Mouse (Mus musculus) liver, adult 2 months (tissue): ENCODE measurements at regions not wholly inside any gene's neighbourhood (a gene's known extent, or its start where the extent isn't known, plus 50 kb on each side); places are given as distances from the start of the nearest gene placed in this dataset.

Experiments
- DNase-seq: peaks from one replicate; pipeline ENCODE4 v3.0.0-alpha.2; 2011; ENCODE audit warnings: low read depth, low spot score; ENCODE audit errors: extremely low read depth
- H3K27ac ChIP-seq: fragments of 200-500 bp; replicated peaks from 2 replicates; pipeline ENCODE4 v1.5.1; 2012; ENCODE audit warnings: low read depth, mild to moderate bottlenecking, control low read depth, inconsistent platforms, low read length; ENCODE audit not compliant: insufficient read depth
- H3K27me3 ChIP-seq: fragments of 200-500 bp; 2 replicates; pipeline ENCODE4 v1.6.1; 2012; ENCODE audit warnings: mild to moderate bottlenecking, moderate library complexity, low read length, inconsistent platforms; ENCODE audit not compliant: control insufficient read depth, insufficient read depth
- H3K36me3 ChIP-seq: fragments of 200-500 bp; 2 replicates; pipeline ENCODE4 v1.6.1; 2012; ENCODE audit warnings: low read length, inconsistent platforms; ENCODE audit not compliant: control insufficient read depth, insufficient read depth
- H3K4me1 ChIP-seq: fragments of 200-500 bp; 2 replicates; pipeline ENCODE4 v1.6.1; 2011; ENCODE audit warnings: low read length; ENCODE audit not compliant: control insufficient read depth, insufficient read depth
- H3K4me3 ChIP-seq: fragments of 200-500 bp; 2 replicates; pipeline ENCODE4 v1.5.1; 2011; ENCODE audit warnings: low read depth, mild to moderate bottlenecking, control low read depth, low read length, moderate library complexity; ENCODE audit not compliant: insufficient read depth
- H3K79me2 ChIP-seq: fragments of 200-500 bp; 2 replicates; pipeline ENCODE4 v1.6.1; 2012; ENCODE audit warnings: inconsistent platforms, mild to moderate bottlenecking, low read length, moderate library complexity; ENCODE audit not compliant: control insufficient read depth, insufficient read depth
- H3K9ac ChIP-seq: fragments of 200-500 bp; 2 replicates; pipeline ENCODE4 v1.6.1; 2012; ENCODE audit warnings: low read depth, mild to moderate bottlenecking, control low read depth, inconsistent platforms, low read length
- CTCF ChIP-seq: fragments of 200-500 bp; IDR thresholded peaks from 2 replicates; pipeline ENCODE4 v1.5.1; 2011; ENCODE audit warnings: low read depth, low read length, control low read depth
- POLR2A ChIP-seq: fragments of 200-500 bp; IDR thresholded peaks from 2 replicates; pipeline ENCODE4 v1.6.1; 2011; ENCODE audit warnings: low read length, control low read depth; ENCODE audit not compliant: insufficient read depth; ENCODE audit errors: extremely low read depth
- WGBS: fragments of 180-500 bp; shearing (Covaris S2); methylation state at CpG from one replicate; pipeline ENCODE4 v1.1.7; 2018; 5-methylcytosine and 5-hydroxymethylcytosine counted together

- no peak for TF ChIP-seq CTCF
- TF ChIP-seq POLR2A = no peak
Observed at GRCm38 (mm10) chr3:151948015-151948645, 110.7 kb upstream of the Ptgfr start.

GRCm38 (mm10) chr3:151945916-151946315 is 108.5 kb upstream of the Ptgfr start:
- H3K79me2 ChIP-seq = no peaks in the 10 kb centered on the region
- H3K27me3 ChIP-seq = no peaks in the 10 kb centered on the region
- no peaks in the 10 kb centered on the region for H3K4me1 ChIP-seq
- WGBS = 77% methylated on average over 3 of the region's 3 CpGs
- H3K9ac ChIP-seq = no peak overlapping the region
- no peak overlapping the region for H3K27ac ChIP-seq
- H3K4me3 ChIP-seq = no peak overlapping the region
- no peak for DNase-seq
- TF ChIP-seq CTCF (no peak), POLR2A (no peak)
- H3K36me3 ChIP-seq = no peaks in the 10 kb centered on the region

More at GRCm38 (mm10) chr3:151948015-151948645, 110.7 kb upstream of the Ptgfr start:
- H3K79me2 ChIP-seq = no peaks in the 10 kb centered on the region
- H3K4me1 ChIP-seq = no peaks in the 10 kb centered on the region
- H3K27me3 ChIP-seq = no peaks in the 10 kb centered on the region
- WGBS = 90% methylated on average over 5 of the region's 5 CpGs
- H3K36me3 ChIP-seq = no peaks in the 10 kb centered on the region
- H3K4me3 ChIP-seq = no peak overlapping the region
- no peak overlapping the region for H3K27ac ChIP-seq
- no peak for DNase-seq
- H3K9ac ChIP-seq = no peak overlapping the region

- no peak overlapping the region for H3K9ac ChIP-seq
- no peak overlapping the region for H3K4me3 ChIP-seq
- no peaks in the 10 kb centered on the region for H3K36me3 ChIP-seq
- H3K27ac ChIP-seq = no peak overlapping the region
- no peaks in the 10 kb centered on the region for H3K4me1 ChIP-seq
- no peaks in the 10 kb centered on the region for H3K27me3 ChIP-seq
- WGBS = 76% methylated on average over 3 of the region's 3 CpGs
- no peak for TF ChIP-seq CTCF
- TF ChIP-seq POLR2A = no peak
- no peak for DNase-seq
- no peaks in the 10 kb centered on the region for H3K79me2 ChIP-seq
Observed at GRCm38 (mm10) chr3:151943542-151943941, 106.1 kb upstream of the Ptgfr start.

GRCm38 (mm10) chr3:151938472-151939029 is 101.1 kb upstream of the Ptgfr start:
- no peaks in the 10 kb centered on the region for H3K36me3 ChIP-seq
- TF ChIP-seq CTCF (no peak), POLR2A (no peak)
- no peak overlapping the region for H3K9ac ChIP-seq
- H3K4me3 ChIP-seq = no peak overlapping the region
- H3K79me2 ChIP-seq = no peaks in the 10 kb centered on the region
- 77% methylated on average over 2 of the region's 2 CpGs for WGBS
- DNase-seq = no peak
- no peaks in the 10 kb centered on the region for H3K27me3 ChIP-seq
- H3K27ac ChIP-seq = no peak overlapping the region
- no peaks in the 10 kb centered on the region for H3K4me1 ChIP-seq

GRCm38 (mm10) chr3:151931656-151932055 is 94.2 kb upstream of the Ptgfr start:
- TF ChIP-seq CTCF = no peak
- TF ChIP-seq POLR2A = no peak
- H3K27me3 ChIP-seq = no peaks in the 10 kb centered on the region
- no peak overlapping the region for H3K4me3 ChIP-seq
- no peak overlapping the region for H3K27ac ChIP-seq
- no peaks in the 10 kb centered on the region for H3K4me1 ChIP-seq
- H3K9ac ChIP-seq = no peak overlapping the region
- no peak for DNase-seq
- H3K79me2 ChIP-seq = no peaks in the 10 kb centered on the region
- no peaks in the 10 kb centered on the region for H3K36me3 ChIP-seq

GRCm38 (mm10) chr3:151931096-151931495 is 93.7 kb upstream of the Ptgfr start:
- Histone ChIP-seq H3K4me3 (no peak overlapping the region), H3K79me2 (no peaks in the 10 kb centered on the region), H3K27ac (no peak overlapping the region), H3K4me1 (no peaks in the 10 kb centered on the region), H3K9ac (no peak overlapping the region), H3K36me3 (no peaks in the 10 kb centered on the region), H3K27me3 (no peaks in the 10 kb centered on the region)
- DNase-seq = no peak
- TF ChIP-seq POLR2A (no peak), CTCF (no peak)
- 87% methylated on average over 3 of the region's 3 CpGs for WGBS
